Mouse (Mus musculus): ENCODE data around the gene Kcnn1. TPM values are rescaled to one million over a fixed set of nuclear protein-coding genes. Genes with fewer than 3 reads are reported as not detected.
A peak's percentile ranks its signal among the peaks of the same experiment; 100 is the strongest.

Gene Kcnn1
- polyA plus RNA-seq, 2 experiments, result 2.5 to 9.1 TPM

DNA sequence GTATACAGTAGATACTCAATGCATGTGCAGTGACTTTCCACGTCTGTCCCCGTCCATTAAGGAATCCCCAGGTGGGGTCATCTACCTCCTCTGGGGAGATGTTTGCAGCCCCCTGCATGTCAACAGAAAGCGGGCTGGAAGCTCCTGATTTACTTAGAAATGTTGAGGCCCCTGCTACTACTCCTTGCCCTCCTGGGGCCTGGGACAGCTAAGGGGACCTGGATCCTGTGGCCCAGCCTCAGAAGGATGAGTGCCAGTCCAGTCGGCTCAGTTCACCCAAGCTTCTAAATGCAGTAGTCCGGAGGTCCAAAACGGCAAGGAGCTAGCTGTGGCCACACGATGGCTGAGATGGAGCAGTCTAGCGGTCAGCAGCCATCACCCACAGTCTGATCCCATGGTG lies 19.1 kb downstream of the Kcnn1 start:
- Histone ChIP-seq H3K36me3 (ENCODE audit: control insufficient read depth, insufficient read depth, low read length) (no peaks in the 10 kb centered on the region), H3K9ac (ENCODE audit: low read depth, low read length, severe bottlenecking) (no peak overlapping the region), H3K4me1 (ENCODE audit: control insufficient read depth, insufficient read depth, low read length) (0 out of 2 replicates have a peak, but pooled peaks cover 3% of the 10 kb centered on the region), H3K27me3 (ENCODE audit: control insufficient read depth, insufficient read depth, low read length) (no peaks in the 10 kb centered on the region), H3K4me3 (replicated peaks; ENCODE audit: low read length) (no peak overlapping the region), H3K27ac (replicated peaks; ENCODE audit: low read depth, low read length) (no peak overlapping the region), H3K4me2 (replicated peaks; ENCODE audit: low read depth, low read length, severe bottlenecking) (no peak overlapping the region), H3K9me3 (ENCODE audit: control insufficient read depth, low read length) (no peaks in the 10 kb centered on the region)
- ATAC-seq (ENCODE audit: low FRiP score, low read depth) (no peak), DNase-seq (ENCODE audit: low spot score) (no peak)
- TF ChIP-seq POLR2A (IDR thresholded peaks at IDR 0.05; ENCODE audit: borderline replicate concordance, extremely low read depth, insufficient read depth, insufficient read length), result no peak
- WGBS, result 83% methylated on average over 8 of the region's 8 CpGs

DNA sequence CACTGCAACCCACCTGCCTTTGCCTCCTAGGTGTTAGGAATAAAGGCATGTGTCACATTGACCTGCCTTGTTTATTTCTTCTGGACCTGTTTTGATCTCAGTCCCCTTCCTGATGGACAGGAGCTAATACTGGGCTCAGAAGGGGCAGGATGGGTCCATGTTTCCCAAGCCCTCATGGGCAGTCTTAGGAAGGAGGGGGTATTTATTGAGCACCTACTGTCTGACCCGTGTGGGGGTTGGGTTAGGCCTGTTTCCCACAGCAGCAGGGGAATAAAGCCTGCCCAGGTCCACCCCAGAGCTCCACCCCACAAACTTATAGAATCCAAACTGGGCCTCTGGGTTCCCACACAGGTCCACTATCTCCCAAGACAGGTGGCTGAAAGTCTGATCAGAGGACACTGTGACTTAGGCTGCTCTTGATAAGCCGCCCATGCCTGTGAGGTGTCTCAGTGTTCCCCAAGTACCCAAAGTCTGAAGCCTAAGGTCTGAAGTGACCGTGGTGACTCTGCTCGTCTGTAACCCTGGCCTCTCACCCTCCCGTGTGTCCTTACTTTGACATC lies 19.8 kb downstream of the Kcnn1 start:
- Histone ChIP-seq H3K27ac (replicated peaks; ENCODE audit: low read depth, low read length) (no peak overlapping the region), H3K4me1 (ENCODE audit: control insufficient read depth, insufficient read depth, low read length) (0 out of 2 replicates have a peak, but pooled peaks cover 3% of the 10 kb centered on the region), H3K9ac (ENCODE audit: low read depth, low read length, severe bottlenecking) (no peak overlapping the region), H3K36me3 (ENCODE audit: control insufficient read depth, insufficient read depth, low read length) (no peaks in the 10 kb centered on the region), H3K4me2 (replicated peaks; ENCODE audit: low read depth, low read length, severe bottlenecking) (no peak overlapping the region), H3K9me3 (ENCODE audit: control insufficient read depth, low read length) (no peaks in the 10 kb centered on the region), H3K27me3 (ENCODE audit: control insufficient read depth, insufficient read depth, low read length) (no peaks in the 10 kb centered on the region), H3K4me3 (replicated peaks; ENCODE audit: low read length) (no peak overlapping the region)
- no peak for TF ChIP-seq POLR2A (IDR thresholded peaks at IDR 0.05; ENCODE audit: borderline replicate concordance, extremely low read depth, insufficient read depth, insufficient read length)
- 81% methylated on average over 5 of the region's 5 CpGs for WGBS
- DNase-seq (ENCODE audit: low spot score) (no peak), ATAC-seq (ENCODE audit: low FRiP score, low read depth) (no peak)

DNA sequence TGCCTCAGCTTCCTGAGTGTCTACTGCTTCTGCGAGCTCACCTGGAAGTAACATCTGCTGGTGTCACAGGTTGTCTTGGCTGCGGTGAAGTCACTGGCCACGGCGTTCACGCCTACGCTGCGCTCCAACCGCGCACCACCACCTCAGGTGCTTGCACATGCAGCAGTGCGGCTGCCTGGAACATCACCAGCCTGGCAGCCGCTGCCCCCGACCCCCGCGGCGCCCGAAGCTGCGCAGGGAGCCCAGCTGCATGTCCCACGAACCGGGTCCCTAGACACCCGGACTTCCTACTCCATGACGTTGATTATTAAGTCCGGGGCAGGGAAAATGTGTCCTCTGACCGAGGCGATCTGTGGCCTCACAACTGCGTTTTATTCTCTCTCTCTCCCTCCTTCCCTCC lies 20.6 kb downstream of the Kcnn1 start:
- H3K9me3 ChIP-seq (ENCODE audit: control insufficient read depth, low read length), result no peaks in the 10 kb centered on the region

DNA sequence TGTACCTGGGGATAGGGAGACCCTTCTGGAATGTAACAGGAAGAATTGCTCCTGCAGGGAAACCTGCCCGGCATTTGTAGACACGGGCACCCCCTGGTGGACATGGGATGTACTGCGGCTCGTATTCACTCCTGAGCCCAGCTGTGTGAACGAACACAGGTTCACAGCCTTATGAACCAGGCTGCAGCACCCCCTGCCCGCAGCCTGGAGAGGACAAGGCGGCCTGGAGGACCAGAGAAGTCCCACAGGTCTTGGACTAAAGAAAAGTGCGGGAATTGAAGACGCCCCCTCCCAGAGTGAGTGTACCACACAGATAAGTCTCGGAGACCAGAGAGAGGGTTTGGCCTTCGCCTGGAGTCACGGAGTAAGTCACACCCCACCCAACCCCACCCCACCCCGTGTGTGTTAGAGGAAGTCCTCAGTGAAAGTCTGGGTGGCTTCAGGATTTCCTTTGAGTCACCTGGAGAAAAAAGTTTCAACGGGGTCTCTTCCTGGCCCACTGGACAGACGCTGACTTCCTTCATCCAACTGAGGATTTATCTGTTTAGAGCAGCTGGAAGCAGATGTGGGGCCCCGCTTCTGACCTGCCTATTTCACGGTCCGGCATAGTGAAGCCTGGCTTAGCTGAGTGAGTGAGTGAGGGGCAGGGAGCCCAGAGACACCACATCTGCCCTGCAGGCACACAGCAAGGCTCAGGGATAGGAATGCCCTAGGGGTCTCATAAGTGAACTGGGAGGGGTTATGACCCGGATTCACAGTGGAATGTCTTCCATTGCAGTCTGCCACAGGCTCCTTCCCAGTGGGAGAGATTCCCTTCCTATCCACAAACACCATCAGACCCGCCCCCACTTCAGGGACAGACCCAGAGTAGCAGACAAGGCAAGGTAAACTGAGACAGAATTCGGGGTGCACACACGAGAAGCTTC lies 21.6 kb downstream of the Kcnn1 start:
- DNase-seq (ENCODE audit: low spot score) (peak; percentile 82), ATAC-seq (ENCODE audit: low FRiP score, low read depth) (no peak)
- no peak overlapping the region for H3K4me3 ChIP-seq (replicated peaks; ENCODE audit: low read length)
- 0 out of 2 replicates have a peak, but pooled peaks cover 3% of the 10 kb centered on the region for H3K4me1 ChIP-seq (ENCODE audit: control insufficient read depth, insufficient read depth, low read length)
- H3K9ac ChIP-seq (ENCODE audit: low read depth, low read length, severe bottlenecking), result no peak overlapping the region
- no peak for TF ChIP-seq POLR2A (IDR thresholded peaks at IDR 0.05; ENCODE audit: borderline replicate concordance, extremely low read depth, insufficient read depth, insufficient read length)
- H3K4me2 ChIP-seq (replicated peaks; ENCODE audit: low read depth, low read length, severe bottlenecking), result no peak overlapping the region
- H3K27ac ChIP-seq (replicated peaks; ENCODE audit: low read depth, low read length), result no peak overlapping the region
- 39% methylated on average over 22 of the region's 22 CpGs for WGBS
- 0 out of 2 replicates have a peak, but pooled peaks cover 6% of the 10 kb centered on the region for H3K36me3 ChIP-seq (ENCODE audit: control insufficient read depth, insufficient read depth, low read length)
- H3K27me3 ChIP-seq (ENCODE audit: control insufficient read depth, insufficient read depth, low read length), result no peaks in the 10 kb centered on the region
- no peaks in the 10 kb centered on the region for H3K9me3 ChIP-seq (ENCODE audit: control insufficient read depth, low read length)

More for the DNA sequence above, 20.6 kb downstream of the Kcnn1 start:
- ATAC-seq (ENCODE audit: low FRiP score, low read depth) (no peak), DNase-seq (ENCODE audit: low spot score) (no peak)
- Histone ChIP-seq H3K4me3 (replicated peaks; ENCODE audit: low read length) (no peak overlapping the region), H3K9ac (ENCODE audit: low read depth, low read length, severe bottlenecking) (no peak overlapping the region), H3K27ac (replicated peaks; ENCODE audit: low read depth, low read length) (no peak overlapping the region), H3K4me2 (replicated peaks; ENCODE audit: low read depth, low read length, severe bottlenecking) (no peak overlapping the region), H3K27me3 (ENCODE audit: control insufficient read depth, insufficient read depth, low read length) (no peaks in the 10 kb centered on the region), H3K36me3 (ENCODE audit: control insufficient read depth, insufficient read depth, low read length) (no peaks in the 10 kb centered on the region), H3K4me1 (ENCODE audit: control insufficient read depth, insufficient read depth, low read length) (0 out of 2 replicates have a peak, but pooled peaks cover 3% of the 10 kb centered on the region)
- TF ChIP-seq POLR2A (IDR thresholded peaks at IDR 0.05; ENCODE audit: borderline replicate concordance, extremely low read depth, insufficient read depth, insufficient read length), result no peak
- WGBS, result 71% methylated on average over 25 of the region's 25 CpGs

DNA sequence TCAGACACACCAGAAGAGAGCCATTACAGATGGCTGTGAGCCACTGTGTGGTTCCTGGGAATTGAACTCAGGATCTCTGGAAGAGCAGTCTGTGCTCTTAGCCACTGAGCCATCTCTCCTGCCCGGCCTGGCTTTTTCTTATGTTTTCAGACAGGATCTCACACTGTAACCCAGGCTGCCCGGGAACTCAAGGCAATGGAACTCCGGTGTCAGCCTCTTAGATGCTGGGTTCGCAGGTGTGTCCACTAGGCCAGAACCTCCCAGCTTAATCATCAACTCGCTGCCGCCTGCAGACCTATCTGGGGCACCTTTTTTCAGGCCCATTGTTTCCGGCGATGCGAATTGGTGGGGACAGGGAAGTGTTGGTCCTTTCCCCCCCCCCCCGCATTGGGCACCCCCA lies 22.5 kb downstream of the Kcnn1 start:
- Histone ChIP-seq H3K36me3 (ENCODE audit: control insufficient read depth, insufficient read depth, low read length) (peaks cover 12% of the 10 kb centered on the region; the same call in 1 of the 2 replicates), H3K27me3 (ENCODE audit: control insufficient read depth, insufficient read depth, low read length) (no peaks in the 10 kb centered on the region), H3K9me3 (ENCODE audit: control insufficient read depth, low read length) (no peaks in the 10 kb centered on the region), H3K4me3 (replicated peaks; ENCODE audit: low read length) (no peak overlapping the region), H3K27ac (replicated peaks; ENCODE audit: low read depth, low read length) (no peak overlapping the region), H3K4me2 (replicated peaks; ENCODE audit: low read depth, low read length, severe bottlenecking) (no peak overlapping the region), H3K9ac (ENCODE audit: low read depth, low read length, severe bottlenecking) (no peak overlapping the region), H3K4me1 (ENCODE audit: control insufficient read depth, insufficient read depth, low read length) (0 out of 2 replicates have a peak, but pooled peaks cover 3% of the 10 kb centered on the region)
- ATAC-seq (ENCODE audit: low FRiP score, low read depth) (no peak), DNase-seq (ENCODE audit: low spot score) (no peak)
- WGBS, result 64% methylated on average over 9 of the region's 10 CpGs
- no peak for TF ChIP-seq POLR2A (IDR thresholded peaks at IDR 0.05; ENCODE audit: borderline replicate concordance, extremely low read depth, insufficient read depth, insufficient read length)
